Mouse (Mus musculus): ENCODE measurements at regions not wholly inside any gene's neighbourhood (a gene's known extent, or its start where the extent isn't known, plus 50 kb on each side); places are given as distances from the start of the nearest gene placed in this dataset.

DNA sequence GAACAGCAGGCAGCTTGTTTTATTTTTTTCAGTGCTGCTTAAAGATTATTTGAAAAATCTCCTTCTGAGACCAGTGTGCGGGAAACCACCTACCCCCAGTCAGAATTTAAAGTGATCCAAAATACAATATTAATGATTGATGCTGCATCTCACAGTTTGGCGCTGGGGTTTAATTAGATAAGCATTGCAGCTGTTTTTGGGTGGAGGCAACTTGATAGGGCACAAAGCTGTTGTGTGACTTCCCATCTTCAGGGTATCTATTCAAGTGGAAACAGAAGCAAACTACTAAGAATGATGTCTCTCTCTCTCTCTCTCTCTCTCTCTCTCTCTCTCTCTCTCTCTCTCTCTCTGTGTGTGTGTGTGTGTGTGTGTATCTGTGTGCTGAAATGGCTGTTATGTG, 219.0 kb upstream of the Tmtc4 start:
- TF ChIP-seq CTCF (IDR thresholded peaks at IDR 0.05; ENCODE audit: low read depth) (no peak), EP300 (IDR thresholded peaks at IDR 0.05; ENCODE audit: low read depth) (no peak)

Data from heart, postnatal 0 days (tissue).